Mouse (Mus musculus) kidney, adult 8-10 months (tissue): ENCODE results near the gene Calu.
A peak's percentile ranks its signal among the peaks of the same experiment; 100 is the strongest.
"Not testable (repeated sequence)": the region's sequence is repeated elsewhere in the genome, so short reads cannot be mapped to it uniquely, and the experiment has no call there.

Experiments
- DNase-seq, 2 experiments: peaks; one replicate each; pipeline ENCODE4 v3.0.0; 2022

Gene Calu

GRCm38 (mm10) chr6:29347665-29348370, at the start of gene Calu:
TSS of gene Calu (plus strand) at chr6:29348069.
- DNase-seq: peak; percentile 99 to 100

- no peak for DNase-seq
These were observed 48.8 kb upstream of the Calu start for GRCm38 (mm10) chr6:29299112-29299511.

GRCm38 (mm10) chr6:29303251-29303650, 44.6 kb upstream of the Calu start:
- DNase-seq: no peak

- DNase-seq: no peak
These were observed 44.1 kb upstream of the Calu start for GRCm38 (mm10) chr6:29303726-29304125.

GRCm38 (mm10) chr6:29305462-29305861, 42.4 kb upstream of the Calu start:
- DNase-seq: no peak

GRCm38 (mm10) chr6:29308846-29309605, 38.8 kb upstream of the Calu start:
- no peak for DNase-seq

GRCm38 (mm10) chr6:29313690-29314202, 34.1 kb upstream of the Calu start:
- DNase-seq: no peak

GRCm38 (mm10) chr6:29317286-29317685, 30.6 kb upstream of the Calu start:
- no peak for DNase-seq

GRCm38 (mm10) chr6:29317941-29318340, 29.9 kb upstream of the Calu start:
- no peak for DNase-seq

- DNase-seq: peak; percentile 14 to 21
These were observed 29.0 kb upstream of the Calu start, which contains the start of gene Fam71f1 for GRCm38 (mm10) chr6:29318879-29319278. TSS of gene Fam71f1 (plus strand) at chr6:29319140.

GRCm38 (mm10) chr6:29321586-29321985, 26.3 kb upstream of the Calu start:
- DNase-seq: no peak

GRCm38 (mm10) chr6:29322147-29322546, 25.7 kb upstream of the Calu start:
- DNase-seq: no peak

GRCm38 (mm10) chr6:29322735-29323134, 25.1 kb upstream of the Calu start:
- DNase-seq: no peak

- no peak for DNase-seq
These were observed 20.9 kb upstream of the Calu start for GRCm38 (mm10) chr6:29326961-29327360.

- DNase-seq: no peak
These were observed 18.4 kb upstream of the Calu start for GRCm38 (mm10) chr6:29329514-29329913.

GRCm38 (mm10) chr6:29346512-29346911, 1.4 kb upstream of the Calu start:
- DNase-seq: not testable (repeated sequence)

- no peak for DNase-seq
These were observed 680 bp upstream of the Calu start for GRCm38 (mm10) chr6:29347189-29347588.

GRCm38 (mm10) chr6:29348371-29348724, 479 bp downstream of the Calu start:
- DNase-seq: no peak

GRCm38 (mm10) chr6:29351613-29352012, 3.7 kb downstream of the Calu start:
- no peak for DNase-seq

- DNase-seq: no peak
These were observed 4.9 kb downstream of the Calu start for GRCm38 (mm10) chr6:29352816-29353215.

GRCm38 (mm10) chr6:29359386-29359785, 11.5 kb downstream of the Calu start:
- DNase-seq: no peak

- no peak for DNase-seq
These were observed 12.3 kb downstream of the Calu start for GRCm38 (mm10) chr6:29360211-29360610.

- no peak for DNase-seq
These were observed 14.6 kb downstream of the Calu start for GRCm38 (mm10) chr6:29362246-29363128.
